Mouse (Mus musculus): ENCODE data around the gene Tnpo1.
A peak's percentile ranks its signal among the peaks of the same experiment; 100 is the strongest.

Tnpo1 gene

GRCm38 (mm10) chr13:98924897-98925485, 1.2 kb downstream of the Tnpo1 start:
- no peak for DNase-seq (ENCODE audit: low spot score)

- no peak for DNase-seq (ENCODE audit: low spot score)
These were observed 3.4 kb downstream of the Tnpo1 start for GRCm38 (mm10) chr13:98922806-98923205.

- DNase-seq (ENCODE audit: low spot score): no peak
These were observed 4.9 kb downstream of the Tnpo1 start for GRCm38 (mm10) chr13:98921276-98921675.

- no peak for DNase-seq (ENCODE audit: low spot score)
These were observed 5.9 kb downstream of the Tnpo1 start for GRCm38 (mm10) chr13:98920300-98920699.

- no peak for DNase-seq (ENCODE audit: low spot score)
These were observed 6.5 kb downstream of the Tnpo1 start for GRCm38 (mm10) chr13:98919695-98920094.

- DNase-seq (ENCODE audit: low spot score): no peak
These were observed 8.3 kb downstream of the Tnpo1 start for GRCm38 (mm10) chr13:98917851-98918250.

- DNase-seq (ENCODE audit: low spot score): no peak
These were observed 10.6 kb downstream of the Tnpo1 start for GRCm38 (mm10) chr13:98915591-98915990.

- DNase-seq (ENCODE audit: low spot score): no peak
These were observed 11.4 kb downstream of the Tnpo1 start for GRCm38 (mm10) chr13:98914844-98915212.

- DNase-seq (ENCODE audit: low spot score): no peak
These were observed 12.0 kb downstream of the Tnpo1 start for GRCm38 (mm10) chr13:98914010-98914843.

- no peak for DNase-seq (ENCODE audit: low spot score)
These were observed 13.0 kb downstream of the Tnpo1 start for GRCm38 (mm10) chr13:98913196-98913595.

- no peak for DNase-seq (ENCODE audit: low spot score)
These were observed 13.6 kb downstream of the Tnpo1 start for GRCm38 (mm10) chr13:98912602-98913001.

GRCm38 (mm10) chr13:98910801-98911200, 15.4 kb downstream of the Tnpo1 start:
- DNase-seq (ENCODE audit: low spot score): no peak

- no peak for DNase-seq (ENCODE audit: low spot score)
These were observed 21.6 kb downstream of the Tnpo1 start for GRCm38 (mm10) chr13:98904608-98905007.

GRCm38 (mm10) chr13:98902366-98903025, 23.7 kb downstream of the Tnpo1 start:
- DNase-seq (ENCODE audit: low spot score): no peak

- DNase-seq (ENCODE audit: low spot score): no peak
These were observed 26.6 kb downstream of the Tnpo1 start for GRCm38 (mm10) chr13:98899550-98899949.

- no peak for DNase-seq (ENCODE audit: low spot score)
These were observed 28.6 kb downstream of the Tnpo1 start for GRCm38 (mm10) chr13:98897577-98897976.

GRCm38 (mm10) chr13:98896434-98897126, 29.6 kb downstream of the Tnpo1 start:
- no peak for DNase-seq (ENCODE audit: low spot score)

GRCm38 (mm10) chr13:98896013-98896412, 30.2 kb downstream of the Tnpo1 start:
- no peak for DNase-seq (ENCODE audit: low spot score)

GRCm38 (mm10) chr13:98894900-98895299, 31.3 kb downstream of the Tnpo1 start:
- DNase-seq (ENCODE audit: low spot score): no peak

- no peak for DNase-seq (ENCODE audit: low spot score)
These were observed 34.7 kb downstream of the Tnpo1 start for GRCm38 (mm10) chr13:98891443-98891842.

GRCm38 (mm10) chr13:98890871-98891219, 35.3 kb downstream of the Tnpo1 start:
- DNase-seq (ENCODE audit: low spot score): peak; percentile 82

- peak; percentile 67 for DNase-seq (ENCODE audit: low spot score)
These were observed 35.9 kb downstream of the Tnpo1 start for GRCm38 (mm10) chr13:98890137-98890870.
